Mouse (Mus musculus) frontal cortex, postnatal 14 days (tissue): ENCODE data around the gene Bik.

Experiments
- DNase-seq, 2 experiments: peaks; one replicate each; pipeline ENCODE4 v3.0.0; 2022; ENCODE audit warnings: low spot score in 2 of 2

The Bik gene

GRCm38 (mm10) chr15:83547144-83547543, 20.5 kb downstream of the Bik start:
- no peak for DNase-seq

DNA sequence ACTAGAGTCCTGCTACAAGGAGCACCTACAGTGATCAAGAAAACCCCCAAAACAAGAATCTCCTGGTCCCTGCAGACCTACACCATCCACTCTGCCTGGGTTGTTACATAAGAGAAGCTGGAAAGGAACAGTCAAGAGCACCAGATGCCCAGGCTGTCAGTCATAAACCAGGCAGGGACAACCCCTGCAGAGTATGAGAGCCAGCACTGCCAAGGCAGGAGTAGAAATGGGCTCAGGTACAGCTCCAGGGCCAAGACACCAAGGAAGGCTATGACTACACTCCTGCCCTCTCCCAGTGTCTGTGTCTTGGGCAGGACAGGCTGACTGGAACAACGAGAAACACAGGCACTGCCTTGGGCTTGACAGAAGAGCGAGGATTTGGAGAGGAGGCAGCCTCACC, 23.5 kb downstream of the Bik start:
- no peak for DNase-seq

- DNase-seq: no peak
Observed at GRCm38 (mm10) chr15:83553831-83554230, 27.2 kb downstream of the Bik start.

GRCm38 (mm10) chr15:83555161-83555974, 28.7 kb downstream of the Bik start:
- peak; percentile 69 to 82 for DNase-seq

- no peak for DNase-seq
Observed at GRCm38 (mm10) chr15:83560941-83561477, 34.3 kb downstream of the Bik start.

- DNase-seq: peak; percentile 32 to 37
Observed at GRCm38 (mm10) chr15:83562626-83563270, 36.1 kb downstream of the Bik start.

DNA sequence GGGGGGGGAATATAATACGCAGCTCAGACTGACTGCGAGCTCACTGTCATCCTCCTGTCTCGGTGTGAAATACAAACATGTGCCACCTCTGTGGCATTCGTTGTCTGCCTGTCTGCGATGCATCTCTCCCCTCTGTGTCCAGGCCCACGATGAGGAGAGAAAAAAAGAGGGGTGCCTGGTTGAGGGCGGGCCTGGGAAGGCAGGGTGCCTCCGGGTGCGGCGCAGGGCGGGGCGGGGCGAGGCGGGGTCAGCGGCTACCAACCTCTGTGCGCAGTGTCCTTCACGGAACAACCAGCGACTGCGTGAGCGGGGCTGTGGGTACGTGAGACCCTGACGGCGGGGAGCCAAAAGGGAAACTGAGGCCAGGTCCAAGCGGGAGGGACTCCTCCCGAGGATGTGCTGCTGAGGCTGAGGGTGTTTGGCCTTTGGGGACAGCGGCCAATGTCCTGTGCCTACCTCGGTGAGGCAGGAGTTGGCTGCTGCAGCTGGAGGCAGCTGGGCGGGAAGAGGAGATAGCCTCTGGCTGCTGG, 36.7 kb downstream of the Bik start, which contains the start of the genes Tspo and Mcat:
Gene Tspo, plus strand, starts transcription at position 266 of the 530 bp plus-strand sequence.
Gene Mcat, minus strand, starts transcription at position 461 of the 530 bp plus-strand sequence.
- DNase-seq: no peak

DNA sequence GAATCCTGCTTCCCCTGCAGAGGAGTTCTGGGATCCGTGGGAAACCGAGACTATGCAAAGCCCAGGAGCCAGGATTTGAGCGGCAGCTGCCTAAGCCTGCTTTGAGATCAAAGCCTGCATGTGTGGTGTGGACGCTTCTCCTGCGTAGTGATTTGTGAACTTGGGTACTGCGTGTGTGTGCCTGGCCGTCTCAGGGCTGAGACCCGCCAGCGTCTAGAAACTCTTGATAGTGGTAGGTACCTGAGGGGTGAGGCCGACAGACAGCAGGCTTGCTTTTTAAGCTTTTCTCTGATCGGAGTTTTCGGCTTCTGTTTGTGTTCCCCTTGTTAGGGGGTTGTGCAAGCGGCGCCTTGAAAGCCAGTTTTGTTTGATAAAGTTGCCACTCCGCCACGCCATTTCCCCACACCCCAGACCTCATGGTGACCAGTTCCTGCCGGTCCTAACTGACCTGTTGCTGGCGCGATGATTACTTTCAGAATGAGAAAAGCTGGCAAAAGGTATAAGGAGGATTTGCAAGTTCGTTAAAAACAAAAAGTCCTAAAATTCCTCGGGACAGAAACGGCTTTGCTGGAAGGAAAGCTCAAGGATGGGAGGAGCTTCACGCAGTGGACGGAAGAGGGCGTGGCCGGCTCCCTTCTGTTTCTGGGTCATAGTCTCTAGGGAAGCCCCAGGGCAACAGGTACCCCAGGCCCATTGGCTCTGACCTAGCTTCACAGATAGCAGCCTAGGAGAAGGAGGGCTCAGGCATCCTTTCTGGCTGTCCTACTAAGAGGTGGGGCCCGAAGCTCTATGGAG, 37.4 kb downstream of the Bik start:
- DNase-seq: no peak

DNA sequence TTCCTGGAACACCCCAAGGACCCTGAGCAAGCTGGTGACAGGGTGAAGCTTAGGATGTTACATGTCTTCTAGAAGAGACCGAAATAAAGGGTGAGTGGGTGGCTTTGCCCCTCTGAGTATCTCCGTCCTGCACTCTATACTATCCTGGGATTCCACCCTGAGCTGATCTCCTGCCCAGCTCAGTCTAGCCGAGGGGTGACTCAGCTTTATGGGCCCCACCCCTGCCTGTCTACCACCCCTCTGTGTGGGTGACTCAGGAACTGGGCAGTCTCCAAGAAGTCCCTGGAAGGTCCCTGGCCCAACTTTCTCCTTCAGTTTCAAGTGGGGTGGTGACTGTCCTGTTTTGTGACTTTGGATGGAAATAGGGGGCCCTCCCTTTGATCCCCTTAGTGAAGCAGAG, 38.8 kb downstream of the Bik start:
- DNase-seq: no peak

GRCm38 (mm10) chr15:83566006-83566405, 39.3 kb downstream of the Bik start:
- no peak for DNase-seq

DNA sequence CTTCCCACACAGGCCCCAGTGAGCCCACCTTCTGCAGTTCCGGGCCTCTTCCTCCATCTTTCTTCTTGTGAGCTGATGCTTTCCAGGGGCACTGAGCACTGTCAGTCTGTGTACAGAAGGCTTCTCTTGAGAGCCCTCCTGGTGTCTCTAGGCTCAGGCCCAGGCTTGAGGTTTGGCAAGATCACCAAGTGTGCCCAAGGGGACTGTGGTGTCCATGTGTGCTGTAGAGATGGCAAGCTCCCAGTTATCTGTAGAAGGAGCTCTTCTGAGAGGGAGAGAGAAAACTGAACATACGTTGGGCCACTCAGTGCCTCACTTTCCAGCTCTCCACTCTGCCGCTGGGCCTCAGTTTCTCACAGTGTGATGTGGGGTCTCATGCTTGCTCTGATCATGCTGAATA, 41.1 kb downstream of the Bik start:
- no peak for DNase-seq

- DNase-seq: no peak
Observed at GRCm38 (mm10) chr15:83568544-83568943, 41.9 kb downstream of the Bik start.

GRCm38 (mm10) chr15:83569682-83570081, 43.0 kb downstream of the Bik start:
- DNase-seq: no peak

GRCm38 (mm10) chr15:83570641-83571040, 44.0 kb downstream of the Bik start:
- no peak for DNase-seq

GRCm38 (mm10) chr15:83571636-83572035, 45.0 kb downstream of the Bik start:
- DNase-seq: no peak

DNA sequence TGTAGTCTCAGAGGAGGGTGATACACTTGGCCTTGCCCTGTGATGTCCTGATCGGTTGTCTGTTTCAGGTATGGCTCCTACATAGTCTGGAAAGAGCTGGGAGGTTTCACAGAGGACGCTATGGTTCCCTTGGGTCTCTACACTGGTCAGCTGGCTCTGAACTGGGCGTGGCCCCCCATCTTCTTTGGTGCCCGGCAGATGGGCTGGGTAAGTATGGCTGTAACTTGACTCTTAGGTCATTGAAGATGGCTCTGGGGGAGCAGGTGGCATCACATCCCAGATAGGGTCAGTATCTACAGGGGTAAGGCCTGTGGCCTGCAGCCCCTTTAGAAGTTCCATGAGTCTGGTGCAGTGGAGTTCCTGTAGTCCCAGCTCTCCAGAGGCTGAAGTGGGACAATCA, 45.5 kb downstream of the Bik start:
- DNase-seq: no peak

DNA sequence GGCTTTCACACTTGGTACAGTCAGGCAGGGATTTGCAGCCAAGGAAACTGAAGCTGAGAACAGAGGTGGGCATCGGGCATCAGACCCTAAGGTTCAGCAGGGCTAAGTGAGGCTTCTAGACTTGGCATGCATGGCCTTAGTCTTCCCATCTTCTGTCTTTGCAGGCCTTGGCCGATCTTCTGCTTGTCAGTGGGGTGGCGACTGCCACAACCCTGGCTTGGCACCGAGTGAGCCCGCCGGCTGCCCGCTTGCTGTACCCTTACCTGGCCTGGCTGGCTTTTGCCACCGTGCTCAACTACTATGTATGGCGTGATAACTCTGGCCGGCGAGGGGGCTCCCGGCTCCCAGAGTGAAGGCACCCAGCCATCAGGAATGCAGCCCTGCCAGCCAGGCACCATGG, 46.9 kb downstream of the Bik start:
- no peak for DNase-seq

GRCm38 (mm10) chr15:83574731-83575351, 48.2 kb downstream of the Bik start:
- no peak for DNase-seq

DNA sequence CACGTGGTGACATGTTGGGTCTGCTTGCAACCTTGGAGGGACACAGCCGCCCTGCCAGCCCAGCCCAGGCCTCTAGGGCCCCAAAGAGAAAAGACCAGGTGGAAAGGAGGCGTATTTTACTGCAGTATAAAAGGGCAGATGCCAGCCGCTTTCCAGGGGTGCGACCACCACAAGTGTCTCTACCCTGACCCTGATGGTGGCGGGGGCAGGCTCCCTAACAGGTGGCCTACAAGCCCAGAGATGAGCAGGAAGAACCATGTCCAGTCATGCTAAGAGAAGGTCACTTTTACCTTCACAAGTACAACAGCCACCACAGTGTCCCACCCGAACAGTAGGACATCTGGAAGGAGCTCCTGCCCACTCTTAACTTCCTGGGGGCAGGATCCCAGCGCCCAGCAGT, 48.9 kb downstream of the Bik start:
- DNase-seq: no peak

- no peak for DNase-seq
Observed at GRCm38 (mm10) chr15:83576651-83577050, 50.0 kb downstream of the Bik start.

DNA sequence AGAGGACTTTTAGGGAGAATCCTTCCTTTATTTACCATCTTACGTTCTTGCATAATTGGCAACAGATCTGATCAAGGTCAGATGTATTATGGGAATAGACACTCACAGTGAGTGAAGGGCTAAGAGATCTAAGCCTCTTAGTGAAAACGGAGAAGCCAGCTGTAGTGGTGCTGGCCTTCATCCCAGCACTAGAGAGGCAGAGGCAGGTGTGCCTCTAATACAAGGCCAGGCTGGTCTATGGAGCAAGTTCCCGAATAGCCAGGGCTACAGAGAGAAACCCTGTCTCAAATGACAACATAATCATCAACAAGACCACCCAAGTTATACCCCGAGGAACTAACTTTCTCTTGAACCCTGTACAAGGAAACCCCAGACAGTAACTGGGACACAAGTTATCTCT, 56.3 kb downstream of the Bik start:
- DNase-seq: no peak
